Mouse (Mus musculus): ENCODE measurements at regions not wholly inside any gene's neighbourhood (a gene's known extent, or its start where the extent isn't known, plus 50 kb on each side); places are given as distances from the start of the nearest gene placed in this dataset.

DNA sequence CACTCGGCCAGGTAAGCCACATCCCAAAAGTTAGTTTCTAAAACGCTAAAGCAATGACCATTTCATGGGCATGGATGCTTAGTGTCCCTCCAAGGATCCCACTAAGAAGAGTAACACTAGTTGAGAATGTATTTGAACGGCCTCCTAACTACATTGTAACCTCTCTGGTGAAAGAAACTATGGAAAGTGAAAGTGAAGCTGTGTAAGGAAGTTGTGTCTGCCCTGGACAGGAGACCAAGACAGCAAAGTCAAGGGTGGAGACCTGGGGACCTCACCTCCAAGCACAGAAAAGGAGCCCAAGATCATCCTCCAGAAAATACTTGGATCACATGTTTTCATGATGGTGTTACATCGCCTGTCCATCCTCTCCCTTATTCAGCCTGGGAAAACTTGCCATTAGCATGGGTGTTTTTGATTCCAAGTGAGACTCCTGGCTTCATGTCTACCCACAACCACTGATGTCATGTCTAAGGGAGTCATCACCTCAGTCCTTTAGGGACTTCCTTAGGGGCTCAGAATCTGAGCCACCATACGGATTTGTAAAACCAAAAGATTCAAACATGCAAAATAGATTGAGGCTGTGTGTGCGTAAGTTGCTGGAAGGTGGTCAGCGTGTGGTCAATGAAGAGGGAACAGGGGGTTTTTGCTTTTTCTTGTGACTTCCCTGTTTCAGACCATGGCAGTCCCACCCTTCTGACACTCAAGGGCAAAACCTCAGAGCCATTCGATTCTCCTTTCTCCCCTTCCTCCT, 62.4 kb upstream of the 1700016C15Rik start:
- DNase-seq (ENCODE audit: low spot score) = no peak

GRCm38 (mm10) chr1:177670576-177670975, 59.0 kb upstream of the 1700016C15Rik start:
- no peak for DNase-seq (ENCODE audit: low spot score)

DNA sequence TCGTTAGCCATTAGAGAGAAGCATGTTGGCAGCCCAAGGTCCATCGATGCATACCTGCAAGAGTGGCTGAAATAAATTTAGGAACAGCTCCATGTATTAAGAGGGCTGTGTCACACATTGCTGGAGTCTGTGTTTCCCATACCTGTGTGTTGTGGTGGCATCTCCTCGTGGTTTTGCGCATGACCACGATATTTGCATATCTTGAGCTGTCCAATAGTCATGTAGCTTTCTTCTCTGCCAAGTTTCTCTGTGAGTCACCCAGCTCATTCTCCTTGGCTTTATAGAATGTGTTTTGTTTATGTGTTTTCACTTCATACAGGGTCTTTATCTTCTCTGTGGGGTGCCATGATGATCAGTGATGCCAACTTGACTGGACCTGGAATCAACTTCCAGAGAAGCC, 53.0 kb upstream of the 1700016C15Rik start:
- no peak for DNase-seq (ENCODE audit: low spot score)

GRCm38 (mm10) chr1:177678832-177679231, 50.8 kb upstream of the 1700016C15Rik start:
- no peak for DNase-seq (ENCODE audit: low spot score)

All from MN1 (cell line).